Mouse (Mus musculus) neural tube, embryonic 10.5 days (tissue): ENCODE measurements at regions not wholly inside any gene's neighbourhood (a gene's known extent, or its start where the extent isn't known, plus 50 kb on each side); places are given as distances from the start of the nearest gene placed in this dataset.

Experiments
- DNase-seq: peaks from one replicate; pipeline ENCODE4 v3.0.0-alpha.2; 2017; ENCODE audit warnings: low spot score; ENCODE audit errors: extremely low spot score

- DNase-seq: no peak
Observed at GRCm38 (mm10) chr15:36380461-36381227, 626.9 kb downstream of the Zfp706 start.

DNA sequence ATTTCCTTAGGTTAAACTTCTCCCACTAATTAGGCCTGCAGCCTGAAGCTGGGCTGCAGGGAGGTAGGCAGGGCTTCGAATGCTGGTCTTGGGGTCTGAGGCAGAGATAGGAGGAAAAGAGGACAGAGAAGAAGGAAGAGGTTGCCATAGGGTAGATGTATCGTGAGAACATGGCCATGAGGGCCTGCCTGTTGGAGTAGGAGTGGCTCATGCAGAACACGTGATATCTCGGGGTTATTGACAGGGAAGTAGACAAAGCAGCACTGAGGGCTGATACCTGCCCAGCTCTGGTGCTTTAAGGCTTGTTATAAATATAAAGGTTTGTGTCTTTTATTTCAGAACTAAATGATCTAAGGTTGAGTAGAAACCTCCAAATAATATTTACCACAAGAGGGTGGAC is 628.9 kb downstream of the Zfp706 start:
- no peak for DNase-seq

GRCm38 (mm10) chr15:36376551-36376950 is 631.0 kb downstream of the Zfp706 start:
- DNase-seq: no peak

DNA sequence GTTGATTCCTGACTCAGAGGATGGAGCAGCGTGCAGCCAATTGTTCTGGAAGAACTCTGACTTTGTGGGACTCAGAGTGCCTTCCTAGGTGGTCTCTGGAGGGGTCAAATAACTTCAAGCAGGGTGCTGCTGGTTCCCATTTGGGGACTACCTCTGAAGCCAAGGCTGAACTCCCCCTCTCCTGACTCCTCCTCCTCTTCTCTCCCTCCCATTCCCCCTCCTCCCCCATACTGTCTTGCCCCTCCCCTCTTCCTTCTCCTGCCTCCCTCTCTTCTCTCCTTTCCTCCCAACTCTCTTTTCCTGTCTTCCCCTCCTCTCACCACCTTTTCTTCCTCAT is 632.1 kb downstream of the Zfp706 start:
- DNase-seq: no peak

DNA sequence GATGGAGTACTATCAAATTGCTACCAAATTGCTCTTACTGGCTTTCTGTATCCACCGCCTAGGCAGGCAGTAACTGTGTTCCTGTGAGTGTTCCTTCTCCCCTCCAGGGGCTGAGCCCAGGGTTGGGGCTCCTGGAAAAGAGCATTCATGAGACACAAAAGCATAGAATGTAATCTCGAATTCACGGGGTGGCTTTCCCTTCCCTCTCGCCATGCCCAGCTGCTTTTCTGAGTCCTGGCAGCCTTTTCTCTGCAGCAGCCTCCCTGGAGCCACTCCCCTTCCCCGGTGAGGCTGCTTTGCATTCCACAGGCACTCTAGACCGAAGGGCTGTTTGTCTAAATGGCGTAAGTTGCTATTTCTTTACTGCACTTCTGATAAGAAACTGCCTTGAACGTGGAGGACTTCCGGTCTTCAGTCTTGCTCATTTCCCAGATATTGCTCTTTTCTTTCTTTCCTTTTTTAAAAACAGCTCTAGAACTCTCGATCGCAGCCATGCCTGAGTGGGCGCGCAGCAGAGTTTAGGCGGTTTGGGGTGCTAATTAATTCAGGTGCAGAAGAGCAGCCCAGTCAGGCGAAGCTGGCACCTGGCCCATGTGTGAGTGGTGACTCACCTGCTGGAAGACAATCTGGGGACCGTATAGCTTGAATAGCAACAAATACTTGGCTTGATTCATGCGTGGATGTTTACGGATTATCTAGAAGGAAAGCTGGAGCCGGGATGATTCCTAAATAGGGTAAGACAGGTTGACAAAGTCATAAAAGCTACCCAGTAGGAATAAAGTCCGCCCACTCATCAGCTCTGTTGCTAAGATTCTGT is 632.6 kb downstream of the Zfp706 start:
- peak; percentile 61 for DNase-seq

DNA sequence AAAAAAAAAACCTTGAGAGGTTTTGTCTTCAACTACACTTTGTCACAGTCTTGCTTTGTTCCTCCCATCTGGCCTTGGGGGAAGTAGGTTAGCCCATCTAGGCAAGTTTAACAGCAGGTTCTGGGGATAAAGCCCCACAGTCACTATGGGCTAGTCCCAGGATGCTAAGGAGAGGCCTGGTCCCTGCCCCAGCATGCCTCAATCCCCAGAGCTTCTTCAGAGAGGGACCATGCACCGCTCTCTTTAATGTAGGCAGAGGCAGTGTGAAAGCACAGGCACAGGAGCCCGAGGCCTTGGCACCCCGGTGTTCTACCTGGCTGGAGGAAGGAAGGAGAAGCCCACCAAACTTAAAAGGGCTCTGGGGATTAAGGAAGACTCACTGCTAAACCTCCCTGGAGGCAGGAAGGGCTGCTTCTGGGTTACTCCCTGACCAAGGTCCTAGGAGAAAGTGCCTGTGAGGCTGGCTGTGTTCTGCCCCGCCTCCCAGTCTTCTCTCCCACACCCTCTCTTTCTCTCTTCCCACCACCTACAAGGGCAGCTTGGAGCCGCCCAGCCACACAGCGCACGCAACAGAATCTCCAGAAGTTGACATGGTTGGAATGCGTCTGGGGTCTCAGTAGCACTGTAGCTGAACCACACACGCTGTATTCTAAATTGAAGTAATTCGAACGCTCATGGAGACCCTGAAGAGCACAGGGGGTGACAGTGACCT is 633.5 kb downstream of the Zfp706 start:
- DNase-seq: peak; percentile 29

GRCm38 (mm10) chr15:36373481-36373880 is 634.1 kb downstream of the Zfp706 start:
- no peak for DNase-seq

DNA sequence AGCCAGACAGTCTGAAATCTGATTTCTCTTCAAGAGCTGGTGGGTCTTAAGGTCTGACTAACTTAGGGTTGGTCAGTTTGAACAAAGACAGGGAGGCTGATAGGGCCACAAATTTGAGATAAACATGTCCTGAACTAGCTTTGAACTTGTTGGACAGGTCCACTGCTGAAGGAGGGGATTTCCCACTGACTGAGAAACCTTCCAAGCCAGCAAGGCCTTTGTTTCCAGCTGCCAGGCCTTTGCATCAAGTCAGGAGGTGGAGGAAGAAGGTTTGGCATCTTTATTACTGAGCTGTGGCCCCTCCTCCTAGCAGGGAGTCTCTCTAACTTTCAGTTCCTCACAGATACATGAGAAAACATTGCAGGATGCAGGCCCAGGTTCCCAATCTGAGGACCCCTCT is 636.2 kb downstream of the Zfp706 start:
- no peak for DNase-seq

- no peak for DNase-seq
Observed at GRCm38 (mm10) chr15:36370906-36371305, 636.7 kb downstream of the Zfp706 start.

DNA sequence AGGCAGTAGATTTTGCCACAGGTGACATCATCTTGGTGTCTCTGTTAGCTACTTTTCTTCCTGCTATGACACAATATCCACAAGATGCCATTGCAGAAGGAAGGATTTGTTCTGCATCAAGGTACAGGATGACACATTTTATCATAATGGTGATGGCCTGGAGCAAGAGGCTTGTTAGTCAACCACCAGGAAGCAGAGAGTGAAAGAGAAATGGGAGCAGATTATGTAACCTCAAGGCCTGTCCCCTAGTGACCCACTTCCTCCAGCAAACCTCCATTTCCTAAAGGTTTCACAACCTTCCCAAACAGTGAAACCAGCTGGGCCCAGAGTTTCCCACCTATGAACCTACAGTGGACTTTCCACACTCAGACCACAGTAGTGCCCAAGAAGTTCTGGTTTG is 640.3 kb downstream of the Zfp706 start:
- no peak for DNase-seq

- no peak for DNase-seq
Observed at GRCm38 (mm10) chr15:36364757-36365156, 642.8 kb downstream of the Zfp706 start.

- DNase-seq: no peak
Observed at GRCm38 (mm10) chr15:36364062-36364461, 643.5 kb downstream of the Zfp706 start.

DNA sequence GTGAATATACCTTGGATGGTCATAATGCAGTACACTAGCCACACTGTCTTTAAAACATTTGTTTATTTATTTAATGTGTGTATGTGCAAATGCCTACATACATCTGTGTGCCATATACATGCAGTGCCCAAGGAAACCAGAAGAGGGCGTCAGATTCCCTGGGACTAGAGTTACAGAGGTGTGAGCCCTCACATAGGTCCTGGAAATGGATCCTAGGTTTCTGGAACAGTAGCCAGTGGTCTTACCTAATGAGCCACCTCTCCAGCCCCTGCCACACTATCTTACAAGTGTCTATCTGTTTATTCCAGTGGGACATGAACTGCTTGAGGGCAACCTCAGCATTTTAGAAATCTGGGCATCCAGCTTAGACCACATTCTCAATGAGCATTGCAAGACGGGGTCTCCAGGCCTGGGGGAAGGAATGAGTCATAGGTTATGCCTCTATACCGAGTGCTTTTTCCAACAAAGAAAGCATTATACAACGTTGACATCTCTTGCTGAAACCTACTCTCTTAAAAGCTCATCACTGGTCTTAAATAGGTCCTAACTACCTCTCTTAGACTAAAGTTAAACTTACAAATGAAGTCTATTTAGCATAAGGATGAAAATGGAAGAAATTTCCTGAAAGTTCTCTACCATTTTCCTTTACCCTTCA is 644.5 kb downstream of the Zfp706 start:
- no peak for DNase-seq

DNA sequence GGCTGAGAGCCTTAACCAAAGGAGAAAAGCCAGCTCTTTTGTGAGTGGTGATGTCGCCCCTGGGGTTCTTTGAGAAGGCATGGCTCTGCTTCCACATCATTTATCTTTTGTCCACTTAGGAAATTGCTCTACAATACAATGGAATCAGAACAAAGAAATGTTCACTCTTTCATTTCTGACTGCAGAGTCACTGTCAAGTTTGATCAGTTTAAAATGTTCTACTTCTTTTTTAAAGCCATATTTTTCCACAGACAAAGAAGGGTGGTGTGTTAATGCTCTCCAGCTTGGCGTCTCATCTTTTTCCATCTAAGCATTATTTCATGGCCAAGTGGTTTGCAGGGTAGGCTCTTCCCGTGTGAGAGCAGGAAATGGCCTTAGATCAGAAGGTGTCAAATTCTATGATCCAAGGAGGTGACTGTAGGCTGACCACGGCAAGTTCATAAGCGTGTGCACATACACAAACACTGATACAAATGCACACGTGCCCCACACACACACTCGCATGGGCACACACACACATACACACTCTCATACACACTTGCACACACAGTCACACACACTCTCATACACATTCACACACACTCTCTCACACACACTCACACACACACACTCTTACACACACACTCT is 645.9 kb downstream of the Zfp706 start:
- no peak for DNase-seq

DNA sequence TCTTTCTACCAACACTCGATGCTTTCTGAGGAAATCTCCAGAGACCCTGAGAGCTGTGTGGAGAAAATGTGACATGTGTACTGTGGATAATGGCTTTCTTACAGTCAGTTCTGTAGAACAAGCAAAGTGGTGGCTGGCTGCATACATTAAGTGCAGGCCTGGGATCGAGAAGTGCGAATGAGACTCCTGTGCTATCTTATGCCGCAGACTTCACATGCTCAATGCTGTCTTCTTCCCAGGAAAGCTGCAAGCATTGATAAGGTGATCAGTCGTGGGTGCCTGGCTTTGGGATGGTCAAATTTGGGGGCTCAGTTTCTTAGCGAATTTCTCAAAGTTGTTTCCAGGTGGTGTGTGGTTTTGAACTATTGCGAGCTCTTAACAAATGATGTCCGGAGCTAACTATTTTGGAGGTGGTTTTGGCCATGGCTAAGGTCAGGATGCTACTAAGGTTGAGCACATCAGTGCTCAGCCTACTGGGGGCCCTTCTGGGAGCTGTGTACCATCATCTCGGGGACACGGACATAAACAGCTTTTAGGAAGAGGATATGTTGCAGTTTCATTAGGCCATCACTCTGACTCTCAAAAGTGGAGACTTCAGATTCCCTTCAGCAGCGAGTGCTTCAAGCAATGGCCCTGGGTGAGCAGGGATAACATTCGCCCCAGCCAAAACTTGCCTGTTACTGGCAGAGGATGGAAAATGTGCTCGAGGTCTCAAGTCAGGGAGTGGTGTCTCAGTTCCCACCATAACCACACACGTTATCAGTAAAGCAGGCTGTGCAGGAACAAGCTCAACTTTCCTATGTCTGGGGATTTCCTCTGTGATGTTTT is 646.7 kb downstream of the Zfp706 start:
- DNase-seq: no peak

DNA sequence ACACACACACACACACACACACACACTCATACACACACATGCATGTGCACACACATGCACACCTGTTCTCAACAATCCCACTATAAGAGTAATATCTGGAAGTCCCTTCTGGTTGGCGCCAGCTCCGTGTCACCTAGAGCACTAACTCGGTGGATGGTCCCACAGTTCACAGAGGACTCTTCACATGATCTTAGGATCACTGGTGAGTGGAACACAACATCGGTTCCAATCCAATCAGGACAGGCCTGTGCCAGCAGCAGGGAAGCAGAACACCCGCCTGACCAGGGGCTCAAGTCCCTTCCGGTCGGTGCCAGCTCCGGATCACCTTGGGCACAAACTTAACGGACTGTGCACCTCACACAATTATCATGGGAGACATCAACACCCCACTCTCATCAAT is 651.7 kb downstream of the Zfp706 start:
- DNase-seq: no peak

DNA sequence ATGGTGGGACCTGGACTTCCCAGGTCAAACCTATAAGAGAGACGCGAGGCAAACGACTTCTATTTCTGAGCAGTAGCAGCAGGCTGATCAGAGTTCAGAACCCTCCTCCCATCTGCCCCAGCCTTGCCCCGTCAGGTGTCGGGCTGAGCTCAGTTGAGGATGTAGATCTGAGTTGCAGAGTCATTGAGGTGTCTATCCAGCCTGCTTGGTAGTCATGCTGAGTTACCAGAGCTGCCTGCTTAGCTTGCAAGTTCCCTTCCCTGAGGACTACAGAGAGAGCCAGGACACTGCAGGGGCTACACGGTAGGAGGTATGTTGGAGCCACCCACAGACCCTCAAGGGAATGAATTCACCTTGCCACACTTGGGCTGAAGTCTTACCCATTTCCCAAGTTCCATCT is 653.0 kb downstream of the Zfp706 start:
- DNase-seq: no peak

GRCm38 (mm10) chr15:36353793-36354192 is 653.8 kb downstream of the Zfp706 start:
- no peak for DNase-seq

- no peak for DNase-seq
Observed at GRCm38 (mm10) chr15:36352929-36353328, 654.6 kb downstream of the Zfp706 start.

- DNase-seq: no peak
Observed at GRCm38 (mm10) chr15:36351693-36352092, 655.9 kb downstream of the Zfp706 start.
